Mouse (Mus musculus): ENCODE data around the gene Aff3. TPM values are rescaled to one million over a fixed set of nuclear protein-coding genes. Genes with fewer than 3 reads are reported as not detected.
A peak's percentile ranks its signal among the peaks of the same experiment; 100 is the strongest.

Aff3 gene
- total RNA-seq, 2 experiments from 2014 or later: 4.0 to 9.6 TPM

- ATAC-seq (replicated peaks; ENCODE audit: low FRiP score, poor library complexity, severe bottlenecking): peak; percentile 51; the same call in 1 of the 2 replicates
These were observed 161.2 kb downstream of the Aff3 start for GRCm38 (mm10) chr1:38503431-38504089.

- no peak for ATAC-seq (replicated peaks; ENCODE audit: low FRiP score, poor library complexity, severe bottlenecking)
These were observed 162.0 kb downstream of the Aff3 start for GRCm38 (mm10) chr1:38502797-38503196.

GRCm38 (mm10) chr1:38501231-38501630 is 163.5 kb downstream of the Aff3 start:
- no peak for ATAC-seq (replicated peaks; ENCODE audit: low FRiP score, poor library complexity, severe bottlenecking)

GRCm38 (mm10) chr1:38499500-38499899 is 165.3 kb downstream of the Aff3 start:
- ATAC-seq (replicated peaks; ENCODE audit: low FRiP score, poor library complexity, severe bottlenecking): peak; percentile 31; the same call in 1 of the 2 replicates

GRCm38 (mm10) chr1:38497576-38497975 is 167.2 kb downstream of the Aff3 start:
- ATAC-seq (replicated peaks; ENCODE audit: low FRiP score, poor library complexity, severe bottlenecking): no peak

GRCm38 (mm10) chr1:38496886-38497528 is 167.7 kb downstream of the Aff3 start:
- no peak for ATAC-seq (replicated peaks; ENCODE audit: low FRiP score, poor library complexity, severe bottlenecking)

GRCm38 (mm10) chr1:38495284-38495683 is 169.5 kb downstream of the Aff3 start:
- no peak for ATAC-seq (replicated peaks; ENCODE audit: low FRiP score, poor library complexity, severe bottlenecking)

GRCm38 (mm10) chr1:38489733-38490132 is 175.0 kb downstream of the Aff3 start:
- no peak for ATAC-seq (replicated peaks; ENCODE audit: low FRiP score, poor library complexity, severe bottlenecking)

- ATAC-seq (replicated peaks; ENCODE audit: low FRiP score, poor library complexity, severe bottlenecking): no peak
These were observed 176.0 kb downstream of the Aff3 start for GRCm38 (mm10) chr1:38488667-38489210.

GRCm38 (mm10) chr1:38487884-38488283 is 176.9 kb downstream of the Aff3 start:
- ATAC-seq (replicated peaks; ENCODE audit: low FRiP score, poor library complexity, severe bottlenecking): no peak

GRCm38 (mm10) chr1:38483191-38483590 is 181.6 kb downstream of the Aff3 start:
- no peak for ATAC-seq (replicated peaks; ENCODE audit: low FRiP score, poor library complexity, severe bottlenecking)

- no peak for ATAC-seq (replicated peaks; ENCODE audit: low FRiP score, poor library complexity, severe bottlenecking)
These were observed 186.5 kb downstream of the Aff3 start for GRCm38 (mm10) chr1:38478246-38478743.

GRCm38 (mm10) chr1:38470817-38471216 is 193.9 kb downstream of the Aff3 start:
- no peak for ATAC-seq (replicated peaks; ENCODE audit: low FRiP score, poor library complexity, severe bottlenecking)

- ATAC-seq (replicated peaks; ENCODE audit: low FRiP score, poor library complexity, severe bottlenecking): no peak
These were observed 194.6 kb downstream of the Aff3 start for GRCm38 (mm10) chr1:38470166-38470565.

- ATAC-seq (replicated peaks; ENCODE audit: low FRiP score, poor library complexity, severe bottlenecking): no peak
These were observed 197.3 kb downstream of the Aff3 start for GRCm38 (mm10) chr1:38467305-38468083.

- no peak for ATAC-seq (replicated peaks; ENCODE audit: low FRiP score, poor library complexity, severe bottlenecking)
These were observed 208.0 kb downstream of the Aff3 start for GRCm38 (mm10) chr1:38456719-38457269.

GRCm38 (mm10) chr1:38454921-38455320 is 209.8 kb downstream of the Aff3 start:
- ATAC-seq (replicated peaks; ENCODE audit: low FRiP score, poor library complexity, severe bottlenecking): no peak

- ATAC-seq (replicated peaks; ENCODE audit: low FRiP score, poor library complexity, severe bottlenecking): no peak
These were observed 213.4 kb downstream of the Aff3 start for GRCm38 (mm10) chr1:38451367-38451766.

GRCm38 (mm10) chr1:38450677-38451076 is 214.1 kb downstream of the Aff3 start:
- ATAC-seq (replicated peaks; ENCODE audit: low FRiP score, poor library complexity, severe bottlenecking): no peak

All from erythroid progenitor cell, adult 5-6 weeks (primary cell).